Mouse (Mus musculus) hindbrain, postnatal 0 days (tissue): Measurements from ENCODE around the gene Ifna7. TPM values are rescaled to one million over a fixed set of nuclear protein-coding genes. Genes with fewer than 3 reads are reported as not detected.

Experiments used
- ATAC-seq: fragments of 200-750 bp; cut with Nextera tagmentation; 2 replicates; pipeline ENCODE4 v1.8.0; 2017; ENCODE audit warnings: mild to moderate bottlenecking, moderate TSS enrichment, moderate library complexity
- DNase-seq: peaks from one replicate; pipeline ENCODE4 v3.0.0-alpha.2; 2015; ENCODE audit warnings: low spot score
- H3K27ac ChIP-seq: fragments of 300-500 bp; sonication (generic); 2 replicates; pipeline ENCODE4 v1.5.1; 2014; ENCODE audit warnings: mild to moderate bottlenecking
- H3K27me3 ChIP-seq: fragments of 300-500 bp; sonication (generic); 2 replicates; pipeline ENCODE4 v1.6.1; 2014; ENCODE audit warnings: low read length, mixed read lengths; ENCODE audit not compliant: insufficient read depth
- H3K36me3 ChIP-seq: fragments of 300-500 bp; sonication (generic); 2 replicates; pipeline ENCODE4 v1.6.1; 2014; ENCODE audit warnings: low read length, mixed read lengths; ENCODE audit not compliant: insufficient read depth
- H3K4me1 ChIP-seq: fragments of 300-500 bp; sonication (generic); 2 replicates; pipeline ENCODE4 v1.6.1; 2014; ENCODE audit warnings: antibody characterized with exemption, low read length, mixed read lengths; ENCODE audit not compliant: insufficient read depth
- H3K4me2 ChIP-seq: fragments of 300-500 bp; sonication (generic); 2 replicates; pipeline ENCODE4 v1.6.1; 2014; ENCODE audit warnings: low read depth, mild to moderate bottlenecking, low read length, moderate library complexity, mixed read lengths
- H3K4me3 ChIP-seq: fragments of 300-500 bp; sonication (generic); 2 replicates; pipeline ENCODE4 v1.5.1; 2014; ENCODE audit warnings: low read length
- H3K9ac ChIP-seq: fragments of 300-500 bp; sonication (generic); replicated peaks from 2 replicates; pipeline ENCODE4 v1.6.1; 2014; ENCODE audit warnings: mild to moderate bottlenecking, low read length, moderate library complexity, mixed read lengths
- H3K9me3 ChIP-seq: fragments of 300-500 bp; sonication (generic); 2 replicates; pipeline ENCODE4 v1.6.1; 2016; ENCODE audit warnings: low read length, mixed read lengths
- CTCF ChIP-seq: IDR thresholded peaks from 2 replicates; pipeline ENCODE4 v1.5.1; 2016; ENCODE audit warnings: antibody characterized with exemption, control low read depth, low read depth
- WGBS: fragments of 180-500 bp; shearing (Covaris S2); extraction: QIAGEN DNeasy Blood & Tissue Kit; methylation state at CpG from one replicate; pipeline ENCODE4 v1.1.7; 2014; 5-methylcytosine and 5-hydroxymethylcytosine counted together
- polyA plus RNA-seq: library from polyadenylated mRNA; unstranded; fragments of >200 nt; fragmentation: Nextera tagmentation; extraction: Ambion mirVana; gene quantifications from 2 replicates; pipeline ENCODE4 v1.2.1, GENCODE M21; 2015
- total RNA-seq: library from RNA; depleted of rRNA; stranded (reverse); fragments of >200 nt; gene quantifications from 2 replicates; pipeline ENCODE4 v1.2.3, GENCODE M21; 2014; rRNA removed

Ifna7 gene
- total and polyA plus RNA-seq, 2 experiments from 2014 or later = not detected

- no peaks in the 10 kb centered on the region for H3K4me1 ChIP-seq
- no peak overlapping the region for H3K27ac ChIP-seq
- H3K27me3 ChIP-seq = no peaks in the 10 kb centered on the region
- no peak for ATAC-seq
- no peak for TF ChIP-seq CTCF
- no peak overlapping the region for H3K9ac ChIP-seq
- no peaks in the 10 kb centered on the region for H3K9me3 ChIP-seq
- WGBS = 52% methylated on average over 6 of the region's 6 CpGs
- no peaks in the 10 kb centered on the region for H3K36me3 ChIP-seq
- H3K4me2 ChIP-seq = no peak overlapping the region
- no peak overlapping the region for H3K4me3 ChIP-seq
- no peak for DNase-seq
Observed at GRCm38 (mm10) chr4:88865011-88865569, 49.1 kb downstream of the Ifna7 start.

Other genes starting within 250 kb of the Ifna7 start
- gene Ifna14, start 244.4 kb upstream of the Ifna7 start, total RNA-seq = not detected in 2 replicates
- gene Ifna14, start 244.4 kb upstream of the Ifna7 start, polyA plus RNA-seq = not detected in 2 replicates
- not detected in 2 replicates for gene Ifna9, start 223.8 kb upstream of the Ifna7 start, total RNA-seq
- gene Ifna9, start 223.8 kb upstream of the Ifna7 start, polyA plus RNA-seq = not detected in 2 replicates
- gene Ifna12, start 212.9 kb upstream of the Ifna7 start, total RNA-seq = not detected in 2 replicates
- gene Ifna12, start 212.9 kb upstream of the Ifna7 start, polyA plus RNA-seq = not detected in 2 replicates
- not detected in 2 replicates for gene C87499, start 181.8 kb upstream of the Ifna7 start, total RNA-seq
- not detected in 2 replicates for gene C87499, start 181.8 kb upstream of the Ifna7 start, polyA plus RNA-seq
- not detected in 2 replicates for gene Ifna13, start 171.8 kb upstream of the Ifna7 start, total RNA-seq
- not detected in 2 replicates for gene Ifna13, start 171.8 kb upstream of the Ifna7 start, polyA plus RNA-seq
- gene Ifna16, start 139.3 kb upstream of the Ifna7 start, total RNA-seq = not detected in 2 replicates
- not detected in 2 replicates for gene Ifna16, start 139.3 kb upstream of the Ifna7 start, polyA plus RNA-seq
- not detected in 2 replicates for gene Ifna2, start 132.3 kb upstream of the Ifna7 start, total RNA-seq
- gene Ifna2, start 132.3 kb upstream of the Ifna7 start, polyA plus RNA-seq = not detected in 2 replicates
- gene Ifnab, start 124.9 kb upstream of the Ifna7 start, total RNA-seq = not detected in 2 replicates
- not detected in 2 replicates for gene Ifnab, start 124.9 kb upstream of the Ifna7 start, polyA plus RNA-seq
- gene Gm26566, start 94.4 kb upstream of the Ifna7 start, total RNA-seq = 0.18 and 2.2 TPM in 2 replicates
- 1.4 and 1.5 TPM in 2 replicates for gene Gm26566, start 94.4 kb upstream of the Ifna7 start, polyA plus RNA-seq
- gene Klhl9, start 93.8 kb upstream of the Ifna7 start, total RNA-seq = 140 TPM in 2 replicates
- gene Klhl9, start 93.8 kb upstream of the Ifna7 start, polyA plus RNA-seq = 73.1 and 78.8 TPM in 2 replicates
- not detected in 2 replicates for gene Gm13271, start 61.4 kb upstream of the Ifna7 start, total RNA-seq
- not detected in 2 replicates for gene Gm13271, start 61.4 kb upstream of the Ifna7 start, polyA plus RNA-seq
- gene Gm13283, start 56.1 kb upstream of the Ifna7 start, total RNA-seq = not detected in 2 replicates
- not detected in 2 replicates for gene Gm13283, start 56.1 kb upstream of the Ifna7 start, polyA plus RNA-seq
- gene Gm13290, start 42.4 kb upstream of the Ifna7 start, total RNA-seq = not detected in 2 replicates
- gene Gm13290, start 42.4 kb upstream of the Ifna7 start, polyA plus RNA-seq = not detected in 2 replicates
- gene Gm13289, start 39.3 kb upstream of the Ifna7 start, total RNA-seq = not detected in 2 replicates
- not detected in 2 replicates for gene Gm13289, start 39.3 kb upstream of the Ifna7 start, polyA plus RNA-seq
- not detected in 2 replicates for gene Gm13272, start 36.4 kb upstream of the Ifna7 start, total RNA-seq
- not detected in 2 replicates for gene Gm13272, start 36.4 kb upstream of the Ifna7 start, polyA plus RNA-seq
- gene Ifnz, start 34.1 kb upstream of the Ifna7 start, total RNA-seq = not detected in 2 replicates
- not detected in 2 replicates for gene Ifnz, start 34.1 kb upstream of the Ifna7 start, polyA plus RNA-seq
- gene Gm13276, start 30.5 kb upstream of the Ifna7 start, total RNA-seq = not detected in 2 replicates
- not detected in 2 replicates for gene Gm13276, start 30.5 kb upstream of the Ifna7 start, polyA plus RNA-seq
- gene Gm13277, start 27.6 kb upstream of the Ifna7 start, total RNA-seq = not detected in 2 replicates
- not detected in 2 replicates for gene Gm13277, start 27.6 kb upstream of the Ifna7 start, polyA plus RNA-seq
- gene Gm13278, start 24.7 kb upstream of the Ifna7 start, total RNA-seq = not detected in 2 replicates
- gene Gm13278, start 24.7 kb upstream of the Ifna7 start, polyA plus RNA-seq = not detected in 2 replicates
- not detected in 2 replicates for gene Gm13275, start 21.7 kb upstream of the Ifna7 start, total RNA-seq
- not detected in 2 replicates for gene Gm13275, start 21.7 kb upstream of the Ifna7 start, polyA plus RNA-seq
- not detected in 2 replicates for gene Gm13279, start 18.8 kb upstream of the Ifna7 start, total RNA-seq
- not detected in 2 replicates for gene Gm13279, start 18.8 kb upstream of the Ifna7 start, polyA plus RNA-seq
- not detected in 2 replicates for gene Gm13285, start 16.6 kb upstream of the Ifna7 start, total RNA-seq
- 0.14 TPM in 1 of 2 replicates, not detected in the other for gene Gm13285, start 16.6 kb upstream of the Ifna7 start, polyA plus RNA-seq
- not detected in 2 replicates for gene Gm13287, start 13.0 kb upstream of the Ifna7 start, total RNA-seq
- gene Gm13287, start 13.0 kb upstream of the Ifna7 start, polyA plus RNA-seq = not detected in 2 replicates
- gene Gm13288, start 10.7 kb upstream of the Ifna7 start, total RNA-seq = not detected in 2 replicates
- not detected in 2 replicates for gene Gm13288, start 10.7 kb upstream of the Ifna7 start, polyA plus RNA-seq
- gene Ifna11, start 3.7 kb downstream of the Ifna7 start, total RNA-seq = not detected in 2 replicates
- gene Ifna11, start 3.7 kb downstream of the Ifna7 start, polyA plus RNA-seq = not detected in 2 replicates
- gene Ifna6, start 11.2 kb downstream of the Ifna7 start, total RNA-seq = not detected in 2 replicates
- not detected in 2 replicates for gene Ifna6, start 11.2 kb downstream of the Ifna7 start, polyA plus RNA-seq
- gene Ifna5, start 19.3 kb downstream of the Ifna7 start, total RNA-seq = not detected in 2 replicates
- gene Ifna5, start 19.3 kb downstream of the Ifna7 start, polyA plus RNA-seq = not detected in 2 replicates
- not detected in 2 replicates for gene Ifna4, start 25.6 kb downstream of the Ifna7 start, total RNA-seq
- not detected in 2 replicates for gene Ifna4, start 25.6 kb downstream of the Ifna7 start, polyA plus RNA-seq
- gene Ifna1, start 33.9 kb downstream of the Ifna7 start, total RNA-seq = not detected in 2 replicates
- not detected in 2 replicates for gene Ifna1, start 33.9 kb downstream of the Ifna7 start, polyA plus RNA-seq
- gene Ifne, start 64.0 kb downstream of the Ifna7 start, total RNA-seq = not detected in 2 replicates
- gene Ifne, start 64.0 kb downstream of the Ifna7 start, polyA plus RNA-seq = not detected in 2 replicates